Mouse (Mus musculus): ENCODE measurements at regions not wholly inside any gene's neighbourhood (a gene's known extent, or its start where the extent isn't known, plus 50 kb on each side); places are given as distances from the start of the nearest gene placed in this dataset.

- no peak for DNase-seq (ENCODE audit: low spot score)
Measured at GRCm38 (mm10) chr4:134990651-134991050, 60.0 kb downstream of the Syf2 start.

GRCm38 (mm10) chr4:134993526-134994122 lies 62.9 kb downstream of the Syf2 start:
- peak; percentile 29 for DNase-seq (ENCODE audit: low spot score)

- no peak for DNase-seq (ENCODE audit: low spot score)
Measured at GRCm38 (mm10) chr4:134994205-134994604, 63.5 kb downstream of the Syf2 start.

- no peak for DNase-seq (ENCODE audit: low spot score)
Measured at GRCm38 (mm10) chr4:134994648-134995047, 64.0 kb downstream of the Syf2 start.

- peak; percentile 45 for DNase-seq (ENCODE audit: low spot score)
Measured at GRCm38 (mm10) chr4:134995052-134995451, 64.4 kb downstream of the Syf2 start.

- no peak for DNase-seq (ENCODE audit: low spot score)
Measured at GRCm38 (mm10) chr4:134996121-134996520, 65.4 kb downstream of the Syf2 start.

- no peak for DNase-seq (ENCODE audit: low spot score)
Measured at GRCm38 (mm10) chr4:134997461-134998434, 67.0 kb downstream of the Syf2 start.

- DNase-seq (ENCODE audit: low spot score) = no peak
Measured at GRCm38 (mm10) chr4:134998928-134999658, 68.4 kb downstream of the Syf2 start.

GRCm38 (mm10) chr4:135002091-135002925 lies 71.6 kb downstream of the Syf2 start:
- DNase-seq (ENCODE audit: low spot score) = no peak

- DNase-seq (ENCODE audit: low spot score) = no peak
Measured at GRCm38 (mm10) chr4:135011365-135011764, 80.7 kb downstream of the Syf2 start.

- no peak for DNase-seq (ENCODE audit: low spot score)
Measured at GRCm38 (mm10) chr4:135012945-135013344, 82.2 kb downstream of the Syf2 start.

GRCm38 (mm10) chr4:135013932-135014331 lies 83.2 kb downstream of the Syf2 start:
- DNase-seq (ENCODE audit: low spot score) = no peak

GRCm38 (mm10) chr4:135018018-135018417 lies 87.3 kb downstream of the Syf2 start:
- DNase-seq (ENCODE audit: low spot score) = peak; percentile 78

GRCm38 (mm10) chr4:135019120-135019519 lies 88.4 kb downstream of the Syf2 start:
- DNase-seq (ENCODE audit: low spot score) = no peak

- no peak for DNase-seq (ENCODE audit: low spot score)
Measured at GRCm38 (mm10) chr4:135020262-135020991, 89.7 kb downstream of the Syf2 start.

GRCm38 (mm10) chr4:135023200-135023599 lies 92.5 kb downstream of the Syf2 start:
- no peak for DNase-seq (ENCODE audit: low spot score)

GRCm38 (mm10) chr4:135025802-135026201 lies 94.7 kb upstream of the Runx3 start:
- no peak for DNase-seq (ENCODE audit: low spot score)

GRCm38 (mm10) chr4:135027136-135027535 lies 93.3 kb upstream of the Runx3 start:
- no peak for DNase-seq (ENCODE audit: low spot score)

- DNase-seq (ENCODE audit: low spot score) = no peak
Measured at GRCm38 (mm10) chr4:135029723-135030122, 90.7 kb upstream of the Runx3 start.

- DNase-seq (ENCODE audit: low spot score) = no peak
Measured at GRCm38 (mm10) chr4:135032461-135032860, 88.0 kb upstream of the Runx3 start.

GRCm38 (mm10) chr4:135033302-135033701 lies 87.2 kb upstream of the Runx3 start:
- no peak for DNase-seq (ENCODE audit: low spot score)

All from retina, embryonic 14.5 days (tissue).